Mouse (Mus musculus): ENCODE results near the gene Angpt4.
A peak's percentile ranks its signal among the peaks of the same experiment; 100 is the strongest.

Angpt4 gene

GRCm38 (mm10) chr2:151961284-151962196 is 50.5 kb downstream of the Angpt4 start:
- DNase-seq (ENCODE audit: extremely low read depth, low read depth, low spot score) = no peak

GRCm38 (mm10) chr2:151962474-151962873 is 51.5 kb downstream of the Angpt4 start:
- peak; percentile 57 for DNase-seq (ENCODE audit: extremely low read depth, low read depth, low spot score)

- no peak for DNase-seq (ENCODE audit: extremely low read depth, low read depth, low spot score)
These were observed 52.3 kb downstream of the Angpt4 start for GRCm38 (mm10) chr2:151963319-151963718.

- DNase-seq (ENCODE audit: extremely low read depth, low read depth, low spot score) = no peak
These were observed 53.0 kb downstream of the Angpt4 start for GRCm38 (mm10) chr2:151964052-151964451.

GRCm38 (mm10) chr2:151967176-151967750 is 56.3 kb downstream of the Angpt4 start:
- DNase-seq (ENCODE audit: extremely low read depth, low read depth, low spot score) = no peak

- DNase-seq (ENCODE audit: extremely low read depth, low read depth, low spot score) = no peak
These were observed 56.8 kb downstream of the Angpt4 start for GRCm38 (mm10) chr2:151967792-151968191.

- no peak for DNase-seq (ENCODE audit: extremely low read depth, low read depth, low spot score)
These were observed 57.4 kb downstream of the Angpt4 start for GRCm38 (mm10) chr2:151968451-151968850.

GRCm38 (mm10) chr2:151968986-151969385 is 58.0 kb downstream of the Angpt4 start:
- no peak for DNase-seq (ENCODE audit: extremely low read depth, low read depth, low spot score)

GRCm38 (mm10) chr2:151969396-151969795 is 58.4 kb downstream of the Angpt4 start:
- DNase-seq (ENCODE audit: extremely low read depth, low read depth, low spot score) = no peak

GRCm38 (mm10) chr2:151970191-151971172 is 59.5 kb downstream of the Angpt4 start:
- DNase-seq (ENCODE audit: extremely low read depth, low read depth, low spot score) = peak; percentile 66

GRCm38 (mm10) chr2:151971748-151972147 is 60.7 kb downstream of the Angpt4 start:
- DNase-seq (ENCODE audit: extremely low read depth, low read depth, low spot score) = no peak

- no peak for DNase-seq (ENCODE audit: extremely low read depth, low read depth, low spot score)
These were observed 62.0 kb downstream of the Angpt4 start for GRCm38 (mm10) chr2:151972880-151973594.

GRCm38 (mm10) chr2:151973595-151974562 is 62.9 kb downstream of the Angpt4 start:
- no peak for DNase-seq (ENCODE audit: extremely low read depth, low read depth, low spot score)

GRCm38 (mm10) chr2:151975295-151975694 is 64.3 kb downstream of the Angpt4 start:
- DNase-seq (ENCODE audit: extremely low read depth, low read depth, low spot score) = no peak

GRCm38 (mm10) chr2:151976067-151976466 is 65.1 kb downstream of the Angpt4 start:
- no peak for DNase-seq (ENCODE audit: extremely low read depth, low read depth, low spot score)

GRCm38 (mm10) chr2:151977689-151978440 is 66.9 kb downstream of the Angpt4 start:
- DNase-seq (ENCODE audit: extremely low read depth, low read depth, low spot score) = no peak

- no peak for DNase-seq (ENCODE audit: extremely low read depth, low read depth, low spot score)
These were observed 67.5 kb downstream of the Angpt4 start for GRCm38 (mm10) chr2:151978494-151978893.

- DNase-seq (ENCODE audit: extremely low read depth, low read depth, low spot score) = no peak
These were observed 68.7 kb downstream of the Angpt4 start, which contains the start of gene Fam110a for GRCm38 (mm10) chr2:151979470-151980354. Fam110a (minus strand) TSS chr2:151980219.
